Mouse (Mus musculus) thymus, postnatal 4 days (tissue): ENCODE data around the gene Fam221a.
"Not testable (repeated sequence)": the region's sequence is repeated elsewhere in the genome, so short reads cannot be mapped to it uniquely, and the experiment has no call there.

Experiments
- DNase-seq: peaks from one replicate; pipeline ENCODE4 v3.0.0; 2021

The Fam221a gene

GRCm38 (mm10) chr6:49394276-49394675 lies 26.7 kb downstream of the Fam221a start:
- DNase-seq: no peak

DNA sequence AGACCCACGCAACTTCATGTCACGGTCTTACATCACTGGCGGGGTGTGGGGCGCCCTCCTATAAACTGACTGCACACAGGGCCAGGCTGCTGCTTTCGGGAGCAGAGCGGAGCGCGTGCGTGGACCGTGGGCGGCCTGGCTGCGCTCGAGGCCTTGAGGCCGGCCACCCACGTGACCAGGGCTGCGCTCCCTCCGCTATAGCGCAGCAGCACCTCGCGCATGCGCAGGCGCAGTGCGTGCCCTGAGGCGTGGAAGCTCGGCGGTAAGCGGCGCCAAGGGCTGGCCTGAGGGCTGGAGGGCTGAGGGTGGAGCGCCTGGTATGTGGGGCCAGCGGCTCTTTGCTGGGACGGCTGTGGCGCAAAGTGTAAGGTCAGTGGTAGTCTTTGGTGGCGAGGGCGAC lies 27.8 kb downstream of the Fam221a start, which contains the start of gene Stk31:
Gene Stk31, plus strand, starts transcription at position 289 of the 400 bp plus-strand sequence.
- peak; percentile 12 for DNase-seq

- DNase-seq: peak; percentile 58
Measured at GRCm38 (mm10) chr6:49397466-49397865, 29.9 kb downstream of the Fam221a start.

DNA sequence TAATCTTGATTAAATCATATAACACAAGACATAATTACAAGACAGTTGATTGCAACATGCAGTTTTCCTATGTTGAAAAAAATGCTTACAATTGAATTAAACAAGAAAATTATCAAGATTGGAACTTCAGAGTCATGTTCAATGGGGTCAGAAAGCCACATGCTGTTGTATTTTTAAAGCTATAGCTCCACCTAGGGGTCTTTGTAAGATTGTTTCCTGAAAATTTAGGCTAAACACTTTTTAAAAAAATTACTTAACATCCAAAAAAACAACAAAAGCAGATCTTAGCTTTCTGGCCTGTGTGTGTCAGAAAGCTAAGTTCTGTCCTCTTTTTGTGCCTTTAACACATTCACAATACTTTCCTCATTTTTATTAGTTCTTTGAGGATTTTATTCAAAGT lies 30.8 kb downstream of the Fam221a start:
- no peak for DNase-seq

GRCm38 (mm10) chr6:49410830-49411229 lies 43.3 kb downstream of the Fam221a start:
- DNase-seq: no peak

DNA sequence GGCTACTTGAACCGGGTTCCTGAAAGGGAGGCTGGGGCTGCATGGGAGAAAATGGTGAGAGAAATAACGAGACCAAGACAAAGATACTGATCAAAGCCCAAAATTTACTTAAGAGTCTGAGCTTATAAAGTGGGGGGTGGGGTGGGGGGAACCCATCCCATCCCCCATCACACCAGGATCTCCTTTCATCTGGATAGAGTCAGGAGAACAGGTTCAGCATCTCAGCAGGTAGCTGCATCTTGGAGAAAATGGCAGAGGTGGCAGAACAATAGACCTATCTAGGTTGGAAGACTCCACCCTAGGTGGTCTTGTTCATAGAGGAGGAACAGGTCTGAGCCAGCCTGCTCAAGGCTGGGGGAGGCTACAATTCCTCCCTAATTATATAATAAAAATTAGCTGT lies 45.4 kb downstream of the Fam221a start:
- DNase-seq: not testable (repeated sequence)

- DNase-seq: no peak
Measured at GRCm38 (mm10) chr6:49415971-49416370, 48.4 kb downstream of the Fam221a start.

GRCm38 (mm10) chr6:49437306-49437705 lies 69.8 kb downstream of the Fam221a start:
- DNase-seq: no peak
